Mouse (Mus musculus): Measurements from ENCODE around the gene Tmem102. TPM values are rescaled to one million over a fixed set of nuclear protein-coding genes. Genes with fewer than 3 reads are reported as not detected.

Tmem102 gene
- total and polyA plus RNA-seq, 3 experiments = 0.08 TPM; not detected in 2

- DNase-seq (ENCODE audit: extremely low read depth) = peak; percentile 100
- Histone ChIP-seq H3K9ac (ENCODE audit: insufficient read depth, low read depth) (peak within 1 kb of the TSS; percentile 66), H3K27ac (ENCODE audit: insufficient read depth, low read depth) (0 out of 2 replicates have a peak within 1 kb of the TSS, but pooled peaks have one; percentile 5), H3K27me3 (replicated peaks) (peaks cover 5% of the 10 kb centered on the region), H3K36me3 (replicated peaks in 1 of 2; ENCODE audit: control insufficient read depth in 1 of 2, insufficient read depth in 1 of 2, low read length in 1 of 2) (peaks cover 0 to 6% of the 10 kb centered on the region in 2 experiments), H3K4me2 (ENCODE audit: insufficient read depth, low read depth, poor library complexity, severe bottlenecking) (peak within 1 kb of the TSS; percentile 86), H3K9me3 (replicated peaks; ENCODE audit: low read length) (peaks cover 4% of the 10 kb centered on the region), H3K4me3 (replicated peaks in 1 of 3; ENCODE audit: low read depth in 2 of 3, low read length in 2 of 3, poor library complexity in 1 of 3) (peak within 1 kb of the TSS; percentile 59 to 67 (median 61)), H3K79me2 (replicated peaks; ENCODE audit: control insufficient read depth, extremely low read depth, insufficient read depth, poor library complexity, severe bottlenecking) (no peaks in the 10 kb centered on the region), H3K4me1 (ENCODE audit: control insufficient read depth in 1 of 2, insufficient read depth in 2 of 2) (peaks cover 8 to 46% of the 10 kb centered on the region in 2 experiments)
- TF ChIP-seq ETS1 (conservative IDR thresholded peaks at IDR 0.05; ENCODE audit: low read depth, low read length) = no peak
- TF ChIP-seq NELFE (IDR thresholded peaks at IDR 0.05; ENCODE audit: low read depth, low read length) = peak; percentile 78
- TF ChIP-seq KAT2A (IDR thresholded peaks at IDR 0.05; ENCODE audit: insufficient replicate concordance, low read length) = 0 out of 2 replicates have a peak, but pooled peaks have one; percentile 15
- peak; percentile 65; the same call in 1 of the 2 replicates for TF ChIP-seq E2F4 (IDR thresholded peaks at IDR 0.05; ENCODE audit: insufficient replicate concordance, low read depth, low read length)
- TF ChIP-seq CTCF (conservative IDR thresholded peaks at IDR 0.05 in 1 of 2, IDR thresholded peaks at IDR 0.05 in 1 of 2; ENCODE audit: low read depth in 2 of 2, low read length in 2 of 2) = no peak
- TF ChIP-seq GABPA (IDR thresholded peaks at IDR 0.05; ENCODE audit: insufficient replicate concordance, low read depth, low read length) = no peak
- TF ChIP-seq ZMIZ1 (IDR thresholded peaks at IDR 0.05; ENCODE audit: low read depth, low read length) = peak; percentile 89; the same call in 1 of the 2 replicates
- no peak; the same call in 1 of the 2 replicates for TF ChIP-seq RCOR1 (conservative IDR thresholded peaks at IDR 0.05; ENCODE audit: low read depth, low read length)
- no peak; the same call in 1 of the 2 replicates for TF ChIP-seq RAD21 (IDR thresholded peaks at IDR 0.05; ENCODE audit: low read depth, low read length)
- peak; percentile 15 for TF ChIP-seq MAZ (IDR thresholded peaks at IDR 0.05; ENCODE audit: low read depth, low read length)
- TF ChIP-seq ZKSCAN1 (IDR thresholded peaks at IDR 0.05; ENCODE audit: borderline replicate concordance, low read depth, low read length) = no peak
- no peak for TF ChIP-seq JUND (conservative IDR thresholded peaks at IDR 0.05; ENCODE audit: low read depth, low read length)
- no peak for TF ChIP-seq UBTF (IDR thresholded peaks at IDR 0.05; ENCODE audit: low read depth, low read length)
- no peak for TF ChIP-seq MAFK (IDR thresholded peaks at IDR 0.05; ENCODE audit: insufficient replicate concordance, low read length)
- TF ChIP-seq SMC3 (IDR thresholded peaks at IDR 0.05; ENCODE audit: low read depth, low read length) = no peak
- TF ChIP-seq TCF12 (IDR thresholded peaks at IDR 0.05; ENCODE audit: low read depth, low read length) = peak; percentile 58; the same call in 1 of the 2 replicates
- peak; percentile 67 for TF ChIP-seq ELF1 (IDR thresholded peaks at IDR 0.05; ENCODE audit: low read depth, low read length)
- peak; percentile 54; the same call in 1 of the 2 replicates for TF ChIP-seq NRF1 (IDR thresholded peaks at IDR 0.05; ENCODE audit: low read depth, low read length)
- peak; percentile 74; the same call in 1 of the 2 replicates for TF ChIP-seq SIN3A (IDR thresholded peaks at IDR 0.05; ENCODE audit: low read length)
- no peak for TF ChIP-seq PAX5 (IDR thresholded peaks at IDR 0.05; ENCODE audit: low read length)
- TF ChIP-seq MXI1 (IDR thresholded peaks at IDR 0.05; ENCODE audit: low read depth, low read length) = peak; percentile 67
- TF ChIP-seq JUN (IDR thresholded peaks at IDR 0.05; ENCODE audit: insufficient read depth, low read depth, low read length) = no peak
- no peak for TF ChIP-seq ZC3H11A (IDR thresholded peaks at IDR 0.05; ENCODE audit: low read depth, low read length)
- TF ChIP-seq CHD2 (IDR thresholded peaks at IDR 0.05; ENCODE audit: low read length) = no peak
- no peak for TF ChIP-seq ZNF384 (IDR thresholded peaks at IDR 0.05; ENCODE audit: low read depth, low read length)
- TF ChIP-seq MEF2A (IDR thresholded peaks at IDR 0.05; ENCODE audit: borderline replicate concordance, low read depth, low read length) = 0 out of 2 replicates have a peak, but pooled peaks have one; percentile 13
- TF ChIP-seq IRF4 (IDR thresholded peaks at IDR 0.05; ENCODE audit: low read depth, low read length) = peak; percentile 63
- peak; percentile 85 for TF ChIP-seq POLR2A (IDR thresholded peaks at IDR 0.05; ENCODE audit: low read depth, low read length)
- 0 out of 2 replicates have a peak, but pooled peaks have one; percentile 53 for TF ChIP-seq CHD1 (IDR thresholded peaks at IDR 0.05; ENCODE audit: low read depth, low read length)
- peak; percentile 39 for TF ChIP-seq HCFC1 (IDR thresholded peaks at IDR 0.05; ENCODE audit: low read depth, low read length)
- TF ChIP-seq POLR2AphosphoS2 (IDR thresholded peaks at IDR 0.05; ENCODE audit: low read depth, low read length) = peak; percentile 90
- peak; percentile 74; the same call in 1 of the 2 replicates for TF ChIP-seq MYC (IDR thresholded peaks at IDR 0.05; ENCODE audit: low read depth, low read length)
- no peak for TF ChIP-seq USF2 (conservative IDR thresholded peaks at IDR 0.05; ENCODE audit: low read depth, low read length)
- peak; percentile 23; the same call in 1 of the 2 replicates for TF ChIP-seq BHLHE40 (IDR thresholded peaks at IDR 0.05; ENCODE audit: low read depth, low read length)
- TF ChIP-seq USF1 (IDR thresholded peaks at IDR 0.05; ENCODE audit: low read depth, low read length) = no peak
- peak; percentile 66 for TF ChIP-seq MAX (IDR thresholded peaks at IDR 0.05; ENCODE audit: low read length)
- peak; percentile 60; the same call in 1 of the 2 replicates for TF ChIP-seq TBP (conservative IDR thresholded peaks at IDR 0.05; ENCODE audit: low read depth, low read length)
- no peak; the same call in 1 of the 2 replicates for TF ChIP-seq EP300 (IDR thresholded peaks at IDR 0.05; ENCODE audit: low read length)
- in situ Hi-C loops (cut with MboI; ENCODE audit: low pct_ligation_motif_present, low pct_unique_long_range_greater_than_20kb, low sequenced_read_pairs) = no loop called here
- dilution Hi-C loops (cut with MboI; ENCODE audit: extremely low pct_ligation_motif_present, extremely low pct_unique_long_range_greater_than_20kb, low sequenced_read_pairs) = no loop called here
These were observed 10.0 kb downstream of the Tmem102 start, which contains the start of gene Chrnb1 for GRCm38 (mm10) chr11:69795168-69795982. Chrnb1 (minus strand) TSS chr11:69795943.
